Mouse (Mus musculus) neutrophil, adult 59 days (primary cell): ENCODE measurements around the gene Ints1. TPM values are rescaled to one million over a fixed set of nuclear protein-coding genes. Genes with fewer than 3 reads are reported as not detected.

Experiments used
- total RNA-seq, 2 experiments: library from RNA; stranded (reverse); gene quantifications; 1 replicate in 1 of 2; 2 replicates in 1 of 2; pipeline ENCODE4 v1.2.4; 2023

The Ints1 gene
- total RNA-seq, result 10 to 100 TPM; 44.9 to 47.3 TPM

GRCm38 (mm10) chr5:139775216-139775926 is at the start of gene Ints1:
Gene Ints1, minus strand, starts transcription at chr5:139775674.

GRCm38 (mm10) chr5:139819538-139820181 is 44.2 kb upstream of the Ints1 start, which contains the start of gene Tmem184a:
Gene Tmem184a, minus strand, starts transcription at chr5:139819917.

DNA sequence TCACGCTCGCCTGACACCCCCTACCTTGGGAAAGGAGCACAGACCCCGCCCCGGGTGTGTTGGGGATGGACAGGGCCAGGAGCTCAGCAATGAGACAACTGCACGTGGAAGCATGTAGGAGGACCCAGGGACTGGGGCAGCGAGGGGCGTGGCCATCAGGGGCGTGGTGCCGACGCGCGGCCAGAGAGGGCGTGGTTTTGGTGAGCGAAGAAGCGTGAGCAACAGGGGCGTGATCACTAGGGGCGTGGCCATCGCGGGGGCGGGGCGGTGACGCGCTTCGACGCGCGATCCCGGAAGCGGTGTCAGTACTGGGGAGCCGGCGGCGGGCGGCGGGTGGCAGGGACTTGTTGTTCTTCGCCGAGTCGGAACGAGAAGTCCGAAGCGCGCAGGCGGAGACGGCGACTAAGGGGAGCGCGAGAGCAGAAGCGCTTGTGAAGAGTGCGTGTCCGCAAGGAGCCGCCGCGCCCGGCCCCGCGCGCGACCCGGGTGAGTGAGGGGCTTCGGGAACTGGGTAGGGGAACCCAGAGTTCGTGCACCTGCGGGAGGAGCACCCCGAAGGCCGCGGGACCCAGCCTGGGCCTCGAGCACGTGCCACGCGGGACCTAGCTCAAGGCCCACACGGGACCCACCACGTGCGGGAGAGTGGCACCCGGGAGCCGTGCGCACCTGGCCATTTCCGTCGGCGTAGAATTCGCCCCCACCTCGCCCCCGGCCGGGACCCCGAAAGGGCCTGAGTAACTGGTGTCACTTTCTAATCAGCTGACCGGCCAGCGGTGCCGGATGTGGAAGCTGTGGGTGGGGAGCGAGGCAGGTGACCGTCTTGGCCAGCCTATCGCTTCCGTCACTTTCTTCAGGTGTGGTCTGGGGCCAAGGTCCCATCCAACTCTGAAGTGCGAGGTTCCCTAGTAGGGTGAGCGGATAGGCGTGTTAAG is 16.0 kb upstream of the Ints1 start, which contains the start of gene Mafk:
TSS of gene Mafk (plus strand) at position 287 of the 932 bp plus-strand sequence.

GRCm38 (mm10) chr5:139735677-139736503 is 39.6 kb downstream of the Ints1 start, which contains the start of gene Micall2:
Gene Micall2, minus strand, starts transcription at chr5:139736336.

Other genes starting within 250 kb of the Ints1 start
- not detected for gene Uncx, start 232.2 kb downstream of the Ints1 start, total RNA-seq
- gene Micall2, start 39.3 kb downstream of the Ints1 start, total RNA-seq, result 1 to 10 TPM; 8.1 to 9.1 TPM
- 100 to 1,000 TPM; 115 to 118 TPM for gene Mafk, start 15.8 kb upstream of the Ints1 start, total RNA-seq
- gene Tmem184a, start 44.2 kb upstream of the Ints1 start, total RNA-seq, result not detected
- gene Gm26938, start 50.7 kb upstream of the Ints1 start, total RNA-seq, result not detected
- gene Psmg3, start 51.2 kb upstream of the Ints1 start, total RNA-seq, result 10 to 100 TPM in 1 of 2 experiments, 1 to 10 TPM in 1; 9.7 to 13.2 TPM
- gene Elfn1, start 132.3 kb upstream of the Ints1 start, total RNA-seq, result not detected